Mouse (Mus musculus): Measurements from ENCODE around the gene Ftcd.

- TF ChIP-seq CTCF (conservative IDR thresholded peaks at IDR 0.05; ENCODE audit: insufficient read depth, insufficient read length, low read depth, low read length) (no peak), POLR2A (IDR thresholded peaks at IDR 0.05; ENCODE audit: low read depth, low read length) (no peak)
Observed at GRCm38 (mm10) chr10:76630657-76631056, 55.2 kb downstream of the Ftcd start.

Measured in kidney, adult 2 months (tissue).